Mouse (Mus musculus) myocyte (in vitro differentiated cells): ENCODE data around the gene Slc17a5. TPM values are rescaled to one million over a fixed set of nuclear protein-coding genes. Genes with fewer than 3 reads are reported as not detected.

Experiments
- H3K27me3 ChIP-seq: one replicate; pipeline ENCODE4 v1.6.1; 2011; ENCODE audit not compliant: control insufficient read depth, insufficient read depth, insufficient read length
- H3K36me3 ChIP-seq: one replicate; pipeline ENCODE4 v1.6.1; 2011; ENCODE audit not compliant: control insufficient read depth, insufficient read depth
- H3K4me2 ChIP-seq: one replicate; pipeline ENCODE4 v1.6.1; 2011; ENCODE audit warnings: low read depth, control low read depth
- H3K4me3 ChIP-seq: one replicate; pipeline ENCODE4 v1.5.1; 2011; ENCODE audit warnings: mild to moderate bottlenecking, control low read depth, moderate library complexity
- H3K79me2 ChIP-seq: one replicate; pipeline ENCODE4 v1.6.1; 2011; ENCODE audit not compliant: control insufficient read depth, insufficient read depth
- H3ac ChIP-seq: one replicate; pipeline ENCODE4 v1.6.1; 2011; ENCODE audit not compliant: control insufficient read depth, insufficient read length
- CEBPB ChIP-seq: IDR thresholded peaks from 2 replicates; pipeline ENCODE4 v1.6.1; 2011; ENCODE audit warnings: mild to moderate bottlenecking, moderate library complexity; ENCODE audit not compliant: poor library complexity, insufficient read depth, severe bottlenecking
- E2F4 ChIP-seq: IDR thresholded peaks from one replicate; pipeline ENCODE4 v1.6.1; 2011; ENCODE audit warnings: mild to moderate bottlenecking, control low read depth, moderate library complexity; ENCODE audit not compliant: insufficient read depth
- MAX ChIP-seq: IDR thresholded peaks from one replicate; pipeline ENCODE4 v1.6.1; 2011; ENCODE audit warnings: low read depth, mild to moderate bottlenecking, control low read depth
- MYOD1 ChIP-seq, 3 experiments: IDR thresholded peaks; one replicate each; pipeline ENCODE4 v1.6.1; 2011; ENCODE audit warnings: control low read depth in 2 of 3, low read depth in 2 of 3, mild to moderate bottlenecking in 2 of 3, moderate library complexity in 1 of 3; ENCODE audit not compliant: insufficient read length in 2 of 3, control insufficient read depth in 1 of 3
- MYOG ChIP-seq, 3 experiments: IDR thresholded peaks; one replicate each; pipeline ENCODE4 v1.6.1; 2011; ENCODE audit warnings: control low read depth in 2 of 3, low read depth in 2 of 3, mild to moderate bottlenecking in 2 of 3; ENCODE audit not compliant: insufficient read length in 2 of 3, control insufficient read depth in 1 of 3, insufficient read depth in 1 of 3
- POLR2A ChIP-seq: IDR thresholded peaks from one replicate; pipeline ENCODE4 v1.6.1; 2011; ENCODE audit warnings: low read depth, mild to moderate bottlenecking, control low read depth, moderate library complexity; ENCODE audit not compliant: insufficient read length
- POLR2AphosphoS2 ChIP-seq: IDR thresholded peaks from one replicate; pipeline ENCODE4 v1.6.1; 2011; ENCODE audit warnings: low read depth, control low read depth; ENCODE audit not compliant: insufficient read length
- REST ChIP-seq: IDR thresholded peaks from one replicate; pipeline ENCODE4 v1.6.1; 2011; ENCODE audit warnings: mild to moderate bottlenecking, control low read depth, moderate library complexity; ENCODE audit not compliant: insufficient read depth, insufficient read length
- SRF ChIP-seq: IDR thresholded peaks from one replicate; pipeline ENCODE4 v1.6.1; 2011; ENCODE audit warnings: low read depth; ENCODE audit not compliant: control insufficient read depth, insufficient read length
- TCF12 ChIP-seq: IDR thresholded peaks from one replicate; pipeline ENCODE4 v1.6.1; 2011; ENCODE audit warnings: mild to moderate bottlenecking, control low read depth; ENCODE audit not compliant: poor library complexity, insufficient read depth, severe bottlenecking
- TCF3 ChIP-seq: IDR thresholded peaks from one replicate; pipeline ENCODE4 v1.6.1; 2011; ENCODE audit warnings: low read depth, control low read depth; ENCODE audit not compliant: insufficient read length
- USF1 ChIP-seq: IDR thresholded peaks from one replicate; pipeline ENCODE4 v1.6.1; 2011; ENCODE audit warnings: low read depth, mild to moderate bottlenecking, control low read depth, moderate library complexity
- polyA plus RNA-seq: library from polyadenylated mRNA; unstranded; fragments of >200 nt; fragmentation: generic; extraction: Trizol; gene quantifications from one replicate; pipeline ENCODE4 v1.2.1, GENCODE M21; 2012; ENCODE audit warnings: missing spikeins

Slc17a5 gene
- polyA plus RNA-seq, 1 experiment = 4.7 TPM

GRCm38 (mm10) chr9:78513776-78514500 lies 73.9 kb downstream of the Slc17a5 start:
- Histone ChIP-seq H3ac (no peak overlapping the region), H3K27me3 (no peaks in the 10 kb centered on the region), H3K36me3 (no peaks in the 10 kb centered on the region), H3K79me2 (no peaks in the 10 kb centered on the region), H3K4me2 (peak overlapping the region; percentile 46), H3K4me3 (no peak overlapping the region)
- TF ChIP-seq USF1 = peak; percentile 71
- TF ChIP-seq MAX = no peak
- no peak for TF ChIP-seq POLR2A
- no peak for TF ChIP-seq E2F4
- TF ChIP-seq MYOD1 (IDR thresholded peaks at IDR 0.05; ENCODE audit: control insufficient read depth in 1 of 3, insufficient read length in 2 of 3, low read depth in 2 of 3) = peak in 2 of 3 experiments; percentile 4 to 68
- TF ChIP-seq CEBPB = no peak
- peak in 1 of 3 experiments; percentile 48 for TF ChIP-seq MYOG (IDR thresholded peaks at IDR 0.05; ENCODE audit: control insufficient read depth in 1 of 3, insufficient read depth in 1 of 3, insufficient read length in 2 of 3, low read depth in 2 of 3)

- H3K79me2 ChIP-seq = no peaks in the 10 kb centered on the region
- H3K27me3 ChIP-seq = no peaks in the 10 kb centered on the region
- no peak for TF ChIP-seq USF1
- H3K36me3 ChIP-seq = no peaks in the 10 kb centered on the region
- no peak overlapping the region for H3ac ChIP-seq
- no peak overlapping the region for H3K4me3 ChIP-seq
- H3K4me2 ChIP-seq = no peak overlapping the region
Observed at GRCm38 (mm10) chr9:78511705-78512104, 76.1 kb downstream of the Slc17a5 start.

GRCm38 (mm10) chr9:78508106-78508786 lies 79.6 kb downstream of the Slc17a5 start:
- no peaks in the 10 kb centered on the region for H3K79me2 ChIP-seq
- H3K36me3 ChIP-seq = no peaks in the 10 kb centered on the region
- no peak overlapping the region for H3K4me2 ChIP-seq
- TF ChIP-seq REST (no peak), MYOG (IDR thresholded peaks at IDR 0.05; ENCODE audit: control insufficient read depth in 1 of 3, insufficient read depth in 1 of 3, insufficient read length in 2 of 3, low read depth in 2 of 3) (no peak), TCF3 (no peak)
- no peak overlapping the region for H3K4me3 ChIP-seq
- no peaks in the 10 kb centered on the region for H3K27me3 ChIP-seq
- no peak overlapping the region for H3ac ChIP-seq

GRCm38 (mm10) chr9:78506722-78507077 lies 81.1 kb downstream of the Slc17a5 start:
- H3K4me2 ChIP-seq = no peak overlapping the region
- H3K27me3 ChIP-seq = no peaks in the 10 kb centered on the region
- TF ChIP-seq CEBPB (no peak), SRF (no peak), POLR2AphosphoS2 (no peak), E2F4 (no peak), TCF12 (no peak), USF1 (no peak), TCF3 (no peak), POLR2A (no peak), MYOG (IDR thresholded peaks at IDR 0.05; ENCODE audit: control insufficient read depth in 1 of 3, insufficient read depth in 1 of 3, insufficient read length in 2 of 3, low read depth in 2 of 3) (no peak), REST (no peak), MYOD1 (IDR thresholded peaks at IDR 0.05; ENCODE audit: control insufficient read depth in 1 of 3, insufficient read length in 2 of 3, low read depth in 2 of 3) (no peak), MAX (no peak)
- no peak overlapping the region for H3ac ChIP-seq
- H3K36me3 ChIP-seq = no peaks in the 10 kb centered on the region
- no peaks in the 10 kb centered on the region for H3K79me2 ChIP-seq
- H3K4me3 ChIP-seq = no peak overlapping the region

DNA sequence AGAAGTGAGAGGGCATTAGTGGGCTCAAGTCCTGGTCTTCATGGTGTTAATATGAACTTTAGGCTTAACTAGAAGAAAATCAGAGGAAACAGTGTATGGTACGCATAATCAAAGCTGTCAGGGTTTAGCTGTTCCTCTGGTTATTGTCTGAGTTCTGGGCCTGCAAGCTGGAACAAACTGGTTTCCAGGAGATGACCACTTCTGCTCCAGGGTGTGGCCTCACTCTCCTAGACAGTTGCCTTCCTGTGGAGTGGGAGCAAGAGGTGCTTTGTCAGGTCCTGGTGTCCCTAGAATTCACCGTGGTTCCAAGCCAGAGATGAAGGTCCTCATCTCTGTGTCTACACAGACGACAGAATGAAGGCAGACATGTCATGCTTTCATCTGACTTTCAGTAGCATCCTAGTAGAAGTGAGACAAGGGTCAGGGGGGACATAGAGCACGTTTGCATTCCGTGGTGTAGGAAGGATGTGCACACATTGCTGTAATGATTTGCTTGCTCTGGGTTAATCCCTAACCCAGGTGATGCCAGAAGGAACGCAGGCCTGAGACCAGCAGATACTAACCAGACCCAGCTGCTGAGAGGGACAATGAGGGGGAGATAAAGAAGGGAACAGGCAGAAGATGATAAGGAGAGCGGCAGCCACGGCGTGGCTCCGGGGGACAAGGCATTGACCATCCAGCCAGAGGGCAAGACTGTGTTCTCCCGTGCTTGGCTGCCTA lies 81.7 kb downstream of the Slc17a5 start:
- Histone ChIP-seq H3K27me3 (no peaks in the 10 kb centered on the region), H3ac (no peak overlapping the region), H3K4me2 (no peak overlapping the region), H3K4me3 (no peak overlapping the region), H3K36me3 (no peaks in the 10 kb centered on the region), H3K79me2 (no peaks in the 10 kb centered on the region)
- TF ChIP-seq CEBPB = no peak
